Mouse (Mus musculus) hindbrain, embryonic 11.5 days (tissue): ENCODE results near the gene Lyzl4. TPM values are rescaled to one million over a fixed set of nuclear protein-coding genes. Genes with fewer than 3 reads are reported as not detected.
A peak's percentile ranks its signal among the peaks of the same experiment; 100 is the strongest.

Source experiments
- ATAC-seq: fragments of 200-750 bp; cut with Nextera tagmentation; 2 replicates; pipeline ENCODE4 v1.8.0; 2017; ENCODE audit warnings: mild to moderate bottlenecking, moderate TSS enrichment, moderate library complexity; ENCODE audit not compliant: low FRiP score
- DNase-seq: peaks from one replicate; pipeline ENCODE4 v3.0.0-alpha.2; 2015; ENCODE audit warnings: low spot score
- H3K27ac ChIP-seq: fragments of 300-500 bp; sonication (generic); 2 replicates; pipeline ENCODE4 v1.5.1; 2014; ENCODE audit warnings: mild to moderate bottlenecking, low read depth, low read length
- H3K27me3 ChIP-seq: fragments of 300-500 bp; sonication (generic); 2 replicates; pipeline ENCODE4 v1.6.1; 2014; ENCODE audit warnings: mild to moderate bottlenecking, low read length, moderate library complexity, mixed read lengths; ENCODE audit not compliant: control insufficient read depth, insufficient read depth
- H3K36me3 ChIP-seq: fragments of 300-500 bp; sonication (generic); 2 replicates; pipeline ENCODE4 v1.6.1; 2014; ENCODE audit warnings: mild to moderate bottlenecking, low read length, moderate library complexity, mixed read lengths; ENCODE audit not compliant: control insufficient read depth, insufficient read depth
- H3K4me1 ChIP-seq: fragments of 300-500 bp; sonication (generic); replicated peaks from 2 replicates; pipeline ENCODE4 v1.6.1; 2014; ENCODE audit warnings: low read length, mixed read lengths; ENCODE audit not compliant: control insufficient read depth, insufficient read depth
- H3K4me2 ChIP-seq: fragments of 300-500 bp; sonication (generic); replicated peaks from 2 replicates; pipeline ENCODE4 v1.6.1; 2014; ENCODE audit warnings: mild to moderate bottlenecking, low read depth, low read length
- H3K4me3 ChIP-seq: fragments of 300-500 bp; sonication (generic); 2 replicates; pipeline ENCODE4 v1.5.1; 2014; ENCODE audit warnings: low read depth, low read length
- H3K9ac ChIP-seq: fragments of 300-500 bp; sonication (generic); 2 replicates; pipeline ENCODE4 v1.6.1; 2014; ENCODE audit warnings: low read depth, low read length
- H3K9me3 ChIP-seq: fragments of 300-500 bp; sonication (generic); 2 replicates; pipeline ENCODE4 v1.6.1; 2016; ENCODE audit warnings: low read length; ENCODE audit not compliant: control insufficient read depth
- WGBS: fragments of 180-500 bp; shearing (Covaris S2); extraction: QIAGEN DNeasy Blood & Tissue Kit; methylation state at CpG from one replicate; pipeline ENCODE4 v1.1.7; 2014; 5-methylcytosine and 5-hydroxymethylcytosine counted together
- polyA plus RNA-seq: library from polyadenylated mRNA; unstranded; fragments of >200 nt; fragmentation: Nextera tagmentation; extraction: Ambion mirVana; gene quantifications from 2 replicates; pipeline ENCODE4 v1.2.1, GENCODE M21; 2014

Gene Lyzl4
- 0.25 TPM in 1 of 2 replicates, not detected in the other for polyA plus RNA-seq

- H3K4me3 ChIP-seq, result peak within 1 kb of the TSS; percentile 43
- peak within 1 kb of the TSS; percentile 57 for H3K9ac ChIP-seq
- WGBS, result under 1% methylated on average over 26 of the region's 26 CpGs
- peak within 1 kb of the TSS; percentile 83 for H3K4me2 ChIP-seq
- no peaks in the 10 kb centered on the region for H3K36me3 ChIP-seq
- H3K27ac ChIP-seq, result no peak within 1 kb of the TSS
- no peaks in the 10 kb centered on the region for H3K9me3 ChIP-seq
- H3K4me1 ChIP-seq, result peaks cover 9% of the 10 kb centered on the region
- DNase-seq, result peak; percentile 86
- peak; percentile 74 for ATAC-seq
- H3K27me3 ChIP-seq, result peaks cover 42% of the 10 kb centered on the region
Measured at GRCm38 (mm10) chr9:121642001-121642400, at the start of gene Lyzl4. Lyzl4 (minus strand) TSS chr9:121642096.

- no peak overlapping the region for H3K4me2 ChIP-seq
- H3K27ac ChIP-seq, result peak overlapping the region; percentile 82
- ATAC-seq, result peak; percentile 43
- no peak overlapping the region for H3K4me3 ChIP-seq
- no peaks in the 10 kb centered on the region for H3K9me3 ChIP-seq
- peaks cover 5% of the 10 kb centered on the region; the same call in 1 of the 2 replicates for H3K36me3 ChIP-seq
- no peaks in the 10 kb centered on the region for H3K27me3 ChIP-seq
- WGBS, result 91% methylated on average over 7 of the region's 7 CpGs
- no peak for DNase-seq
- peaks cover 6% of the 10 kb centered on the region; the same call in 1 of the 2 replicates for H3K4me1 ChIP-seq
- no peak overlapping the region for H3K9ac ChIP-seq
Measured at GRCm38 (mm10) chr9:121690734-121691133, 48.8 kb upstream of the Lyzl4 start.

- no peak overlapping the region for H3K9ac ChIP-seq
- peak; percentile 56 for DNase-seq
Measured at GRCm38 (mm10) chr9:121690200-121690651, 48.3 kb upstream of the Lyzl4 start.

GRCm38 (mm10) chr9:121684702-121685101 is 42.8 kb upstream of the Lyzl4 start:
- Histone ChIP-seq H3K9ac (no peak overlapping the region), H3K4me3 (no peak overlapping the region), H3K27me3 (no peaks in the 10 kb centered on the region), H3K27ac (no peak overlapping the region), H3K4me2 (no peak overlapping the region), H3K4me1 (no peaks in the 10 kb centered on the region), H3K36me3 (peaks cover 13% of the 10 kb centered on the region), H3K9me3 (no peaks in the 10 kb centered on the region)
- ATAC-seq (no peak), DNase-seq (no peak)
- WGBS, result 82% methylated on average over 7 of the region's 7 CpGs

More at GRCm38 (mm10) chr9:121690200-121690651, 48.3 kb upstream of the Lyzl4 start:
- Histone ChIP-seq H3K4me1 (peaks cover 6% of the 10 kb centered on the region; the same call in 1 of the 2 replicates), H3K4me3 (no peak overlapping the region), H3K27me3 (no peaks in the 10 kb centered on the region), H3K36me3 (peaks cover 7% of the 10 kb centered on the region; the same call in 1 of the 2 replicates), H3K4me2 (no peak overlapping the region; the same call in 1 of the 2 replicates), H3K27ac (peak overlapping the region; percentile 82), H3K9me3 (no peaks in the 10 kb centered on the region)
- peak; percentile 89 for ATAC-seq
- 49% methylated on average over 15 of the region's 15 CpGs for WGBS

- Histone ChIP-seq H3K4me1 (no peaks in the 10 kb centered on the region), H3K9me3 (no peaks in the 10 kb centered on the region), H3K9ac (no peak overlapping the region), H3K4me3 (no peak overlapping the region), H3K4me2 (no peak overlapping the region), H3K36me3 (peaks cover 10% of the 10 kb centered on the region), H3K27ac (no peak overlapping the region), H3K27me3 (no peaks in the 10 kb centered on the region)
- ATAC-seq, result no peak
- 79% methylated on average over 18 of the region's 18 CpGs for WGBS
- DNase-seq, result no peak
Measured at GRCm38 (mm10) chr9:121682037-121682680, 40.3 kb upstream of the Lyzl4 start.

DNA sequence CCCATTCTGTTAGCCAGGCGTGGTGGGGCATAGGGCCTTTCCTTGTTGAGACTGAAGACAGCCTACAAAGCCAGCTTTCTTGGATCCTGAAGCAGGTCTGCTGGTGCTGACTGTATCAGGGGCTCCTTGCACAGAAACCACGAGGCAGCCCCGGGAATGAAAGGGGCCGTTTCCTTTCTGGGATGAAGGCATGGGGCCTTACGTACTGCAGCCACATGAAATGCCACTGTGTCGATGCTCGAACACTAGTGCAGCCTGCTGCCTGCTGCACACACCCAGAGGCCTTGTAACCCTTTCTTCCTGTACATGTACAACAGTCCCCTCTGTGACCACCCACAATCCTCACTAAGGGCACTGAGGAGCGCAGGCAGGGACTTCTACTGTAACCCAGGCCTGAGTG is 39.3 kb upstream of the Lyzl4 start:
- 78% methylated on average over 8 of the region's 8 CpGs for WGBS
- H3K4me3 ChIP-seq, result no peak overlapping the region
- no peak overlapping the region for H3K27ac ChIP-seq
- H3K9ac ChIP-seq, result no peak overlapping the region
- H3K36me3 ChIP-seq, result peaks cover 10% of the 10 kb centered on the region
- H3K27me3 ChIP-seq, result no peaks in the 10 kb centered on the region
- no peak for ATAC-seq
- no peak for DNase-seq
- H3K4me2 ChIP-seq, result no peak overlapping the region
- no peaks in the 10 kb centered on the region for H3K9me3 ChIP-seq
- no peaks in the 10 kb centered on the region for H3K4me1 ChIP-seq

GRCm38 (mm10) chr9:121679549-121679948 is 37.7 kb upstream of the Lyzl4 start:
- peaks cover 4% of the 10 kb centered on the region for H3K36me3 ChIP-seq
- WGBS, result 20% methylated on average over 6 of the region's 6 CpGs
- no peak overlapping the region for H3K4me2 ChIP-seq
- ATAC-seq (peak; percentile 86), DNase-seq (peak; percentile 81)
- H3K9ac ChIP-seq, result no peak overlapping the region
- no peaks in the 10 kb centered on the region for H3K9me3 ChIP-seq
- no peaks in the 10 kb centered on the region for H3K4me1 ChIP-seq
- no peak overlapping the region for H3K4me3 ChIP-seq
- H3K27me3 ChIP-seq, result no peaks in the 10 kb centered on the region
- no peak overlapping the region for H3K27ac ChIP-seq

- ATAC-seq, result no peak
- WGBS, result 75% methylated on average over 8 of the region's 8 CpGs
Measured at GRCm38 (mm10) chr9:121677476-121677875, 35.6 kb upstream of the Lyzl4 start.

DNA sequence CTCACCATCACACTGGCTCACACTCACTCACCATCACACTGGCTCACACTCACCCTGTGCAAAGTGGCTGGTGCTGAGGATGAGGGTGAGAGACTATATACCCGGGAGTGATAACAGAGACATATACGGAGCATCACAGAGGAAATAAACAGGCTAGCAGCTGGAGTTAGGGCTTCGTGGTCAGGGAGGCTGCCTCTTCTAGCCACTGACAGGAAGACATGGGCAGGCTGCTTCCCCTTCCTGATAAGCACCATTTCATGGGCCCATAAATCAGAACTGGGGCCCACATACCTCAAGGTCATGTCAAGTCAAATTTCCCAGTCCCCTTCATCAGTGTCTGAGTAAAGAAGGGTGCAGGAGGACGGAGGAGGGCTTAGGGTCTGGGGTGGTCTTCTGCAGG is 35.2 kb upstream of the Lyzl4 start:
- H3K27ac ChIP-seq, result no peak overlapping the region
- H3K36me3 ChIP-seq, result no peaks in the 10 kb centered on the region; the same call in 1 of the 2 replicates
- WGBS, result 86% methylated on average over 4 of the region's 4 CpGs
- no peaks in the 10 kb centered on the region for H3K9me3 ChIP-seq
- DNase-seq (no peak), ATAC-seq (no peak)
- no peak overlapping the region for H3K4me2 ChIP-seq
- no peak overlapping the region for H3K4me3 ChIP-seq
- H3K9ac ChIP-seq, result no peak overlapping the region
- no peaks in the 10 kb centered on the region for H3K4me1 ChIP-seq
- no peaks in the 10 kb centered on the region for H3K27me3 ChIP-seq

More at GRCm38 (mm10) chr9:121677476-121677875, 35.6 kb upstream of the Lyzl4 start:
- Histone ChIP-seq H3K4me1 (no peaks in the 10 kb centered on the region), H3K9ac (no peak overlapping the region), H3K36me3 (no peaks in the 10 kb centered on the region; the same call in 1 of the 2 replicates), H3K4me2 (no peak overlapping the region), H3K27ac (no peak overlapping the region), H3K27me3 (no peaks in the 10 kb centered on the region), H3K9me3 (no peaks in the 10 kb centered on the region), H3K4me3 (no peak overlapping the region)
- DNase-seq, result no peak
